Mouse (Mus musculus) adrenal gland, postnatal 0 days (tissue): ENCODE measurements around the gene Baiap2. TPM values are rescaled to one million over a fixed set of nuclear protein-coding genes. Genes with fewer than 3 reads are reported as not detected.

Experiments used
- microRNA-seq: library from miRNA; unstranded; fragments of <30 nt; microRNA quantifications from one replicate; pipeline ENCODE4, GENCODE M21; 2016; ENCODE audit warnings: borderline replicate concordance; ENCODE audit not compliant: insufficient number of aligned reads
- polyA plus RNA-seq: library from polyadenylated mRNA; unstranded; fragments of >200 nt; fragmentation: Nextera tagmentation; extraction: Ambion mirVana; gene quantifications from 2 replicates; pipeline ENCODE4 v1.2.1, GENCODE M21; 2015

Gene Baiap2
- polyA plus RNA-seq: 14.2 and 14.4 TPM in 2 replicates

DNA sequence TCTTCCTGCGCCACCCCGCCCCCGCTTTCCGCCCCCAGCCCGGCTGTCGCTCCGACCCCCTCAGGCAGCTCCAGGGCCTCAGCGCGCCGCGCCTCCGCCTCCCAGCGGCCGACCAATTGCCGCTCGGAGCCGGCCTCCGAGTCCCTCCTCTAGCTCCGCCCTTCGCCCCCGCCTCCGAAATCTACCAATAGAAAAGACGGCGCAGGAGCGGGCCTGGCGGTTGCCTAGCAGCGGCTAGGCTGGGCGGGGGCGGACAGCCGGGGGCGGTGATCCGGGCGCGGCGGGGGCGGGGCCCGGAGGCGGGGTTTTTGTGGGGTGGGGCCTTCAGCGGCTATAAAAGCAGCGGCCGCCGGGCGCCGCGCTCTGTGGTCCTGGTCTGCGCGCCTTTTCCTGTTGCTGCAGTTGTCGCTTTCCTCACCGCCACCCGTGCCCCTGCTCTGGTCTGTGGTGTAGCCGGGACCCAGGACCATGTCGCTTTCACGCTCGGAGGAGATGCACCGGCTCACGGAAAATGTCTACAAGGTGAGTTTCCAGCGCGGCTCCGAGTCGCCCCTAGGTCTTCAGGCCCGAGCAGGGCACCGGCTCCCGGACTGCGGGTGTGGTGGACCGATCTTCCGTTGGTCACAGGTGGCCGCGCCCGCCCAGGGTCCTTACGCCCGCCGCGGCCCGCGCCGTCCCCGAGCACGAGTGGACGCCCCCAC is at the start of gene Baiap2:
TSS of gene Baiap2 (plus strand) at position 37 of the 701 bp plus-strand sequence.

GRCm38 (mm10) chr11:119913291-119913934 is 29.1 kb upstream of the Baiap2 start, which contains the start of gene Chmp6:
Gene Chmp6 (plus strand): TSS chr11:119913441.

DNA sequence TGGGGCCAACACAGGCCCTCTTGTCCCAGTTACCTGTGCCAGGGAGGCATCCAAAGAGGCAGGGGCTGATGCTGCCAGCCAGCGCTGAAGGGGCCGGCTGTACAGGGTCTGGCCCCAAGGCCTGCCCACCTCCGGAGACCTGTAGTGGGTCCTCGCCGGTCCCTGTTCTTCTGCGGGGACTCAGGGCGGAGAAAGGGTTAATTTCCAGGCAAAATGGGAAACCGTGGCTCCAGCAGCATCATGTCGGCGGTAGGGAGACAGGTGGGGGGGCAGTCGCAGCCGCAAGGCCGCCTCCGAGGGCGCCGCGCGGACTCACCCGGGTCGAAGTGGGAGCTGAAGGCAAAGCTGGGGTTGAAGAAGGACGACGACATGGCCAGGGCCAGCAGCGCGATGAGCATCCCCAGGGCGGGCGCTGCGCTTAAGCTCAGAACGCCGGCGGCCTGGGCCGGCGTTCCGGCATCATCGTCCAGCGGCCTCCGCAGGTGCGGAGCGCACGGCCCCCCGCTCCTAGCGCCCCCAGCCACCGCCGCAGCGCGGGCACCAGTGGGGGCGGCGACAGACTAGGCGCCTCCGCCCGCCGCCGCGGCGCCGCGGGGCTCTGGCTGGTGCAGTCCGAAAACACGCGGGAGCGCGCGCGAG is 104.1 kb downstream of the Baiap2 start, which contains the start of gene Aatk:
TSS of gene Aatk (minus strand) at position 615 of the 639 bp plus-strand sequence.

Small RNAs within 50 kb of the gene (microRNA-seq; reads per million reads assigned to microRNA genes)
- gene Mir3065: not detected
- not detected for gene Mir338

Other genes with a start within 250 kb of the Baiap2 start
- gene Chmp6, start 29.3 kb upstream of the Baiap2 start, polyA plus RNA-seq: 62.4 and 68.3 TPM in 2 replicates
- 10.5 and 13.2 TPM in 2 replicates for gene Aatk, start 104.4 kb downstream of the Baiap2 start, polyA plus RNA-seq
- 30.1 and 82.0 TPM in 2 replicates for gene Cep131, start 144.1 kb downstream of the Baiap2 start, polyA plus RNA-seq
- gene Tepsin, start 156.0 kb downstream of the Baiap2 start, polyA plus RNA-seq: 8.6 and 11.1 TPM in 2 replicates
- gene Ndufaf8, start 156.2 kb downstream of the Baiap2 start, polyA plus RNA-seq: 156 and 201 TPM in 2 replicates
- 59.8 and 79.3 TPM in 2 replicates for gene Slc38a10, start 208.6 kb downstream of the Baiap2 start, polyA plus RNA-seq